Mouse (Mus musculus) neural tube, embryonic 15.5 days (tissue): ENCODE data around the gene Kcnk3. TPM values are rescaled to one million over a fixed set of nuclear protein-coding genes. Genes with fewer than 3 reads are reported as not detected.

ENCODE experiments used
- ATAC-seq: fragments of 200-750 bp; cut with Nextera tagmentation; 2 replicates; pipeline ENCODE4 v1.8.0; 2017; ENCODE audit warnings: mild to moderate bottlenecking, moderate TSS enrichment, moderate library complexity; ENCODE audit not compliant: low FRiP score
- H3K27ac ChIP-seq: fragments of 300-500 bp; sonication (generic); replicated peaks from 2 replicates; pipeline ENCODE4 v1.5.1; 2015; ENCODE audit warnings: mild to moderate bottlenecking, inconsistent platforms
- H3K27me3 ChIP-seq: fragments of 300-500 bp; sonication (generic); replicated peaks from 2 replicates; pipeline ENCODE4 v1.6.1; 2015; ENCODE audit warnings: inconsistent platforms
- H3K36me3 ChIP-seq: fragments of 300-500 bp; sonication (generic); 2 replicates; pipeline ENCODE4 v1.6.1; 2015; ENCODE audit warnings: inconsistent platforms
- H3K4me1 ChIP-seq: fragments of 300-500 bp; sonication (generic); 2 replicates; pipeline ENCODE4 v1.6.1; 2015; ENCODE audit warnings: inconsistent platforms
- H3K4me2 ChIP-seq: fragments of 300-500 bp; sonication (generic); 2 replicates; pipeline ENCODE4 v1.6.1; 2015; ENCODE audit warnings: inconsistent platforms, mild to moderate bottlenecking, moderate library complexity
- H3K4me3 ChIP-seq: fragments of 300-500 bp; sonication (generic); replicated peaks from 2 replicates; pipeline ENCODE4 v1.5.1; 2015; ENCODE audit warnings: mild to moderate bottlenecking, inconsistent platforms
- H3K9ac ChIP-seq: fragments of 300-500 bp; sonication (generic); replicated peaks from 2 replicates; pipeline ENCODE4 v1.6.1; 2015; ENCODE audit warnings: mild to moderate bottlenecking, inconsistent platforms
- H3K9me3 ChIP-seq: fragments of 300-500 bp; sonication (generic); replicated peaks from 2 replicates; pipeline ENCODE4 v1.6.1; 2016; ENCODE audit warnings: inconsistent platforms
- WGBS: fragments of 180-500 bp; shearing (Covaris S2); methylation state at CpG from one replicate; pipeline ENCODE4 v1.1.7; 2015; ENCODE audit warnings: mixed read lengths; 5-methylcytosine and 5-hydroxymethylcytosine counted together
- polyA plus RNA-seq: library from polyadenylated mRNA; unstranded; fragments of >200 nt; fragmentation: Nextera tagmentation; extraction: Ambion mirVana; gene quantifications from 2 replicates; pipeline ENCODE4 v1.2.1, GENCODE M21; 2015

The Kcnk3 gene
- polyA plus RNA-seq, 1 experiment from 2014 or later = 12.9 TPM

DNA sequence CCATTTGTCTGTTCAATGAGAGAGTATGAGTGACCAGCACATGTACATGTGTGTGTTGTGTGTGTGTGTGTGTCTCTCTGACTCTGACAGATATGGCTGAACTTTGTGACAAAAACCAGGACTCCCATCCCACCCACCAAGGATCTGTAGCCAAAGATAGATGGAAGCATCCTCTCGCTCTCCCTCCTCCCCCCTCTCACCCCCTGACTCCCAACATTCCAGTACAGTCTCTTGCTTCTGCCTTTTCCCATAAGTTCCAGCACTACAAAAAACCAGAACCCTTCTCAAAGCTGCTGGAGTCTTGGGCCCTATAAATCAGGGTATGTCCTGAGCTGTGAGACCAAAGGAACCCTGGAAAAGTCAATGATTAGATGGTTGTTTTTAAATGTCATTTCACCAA lies 19.5 kb upstream of the Kcnk3 start:
- WGBS = 86% methylated on average over 1 of the region's 1 CpGs
- H3K9me3 ChIP-seq = no peaks in the 10 kb centered on the region
- ATAC-seq = no peak
- H3K27ac ChIP-seq = no peak overlapping the region
- no peak overlapping the region for H3K4me2 ChIP-seq
- H3K9ac ChIP-seq = no peak overlapping the region
- H3K27me3 ChIP-seq = no peaks in the 10 kb centered on the region
- H3K36me3 ChIP-seq = no peaks in the 10 kb centered on the region
- H3K4me1 ChIP-seq = no peaks in the 10 kb centered on the region
- H3K4me3 ChIP-seq = no peak overlapping the region

DNA sequence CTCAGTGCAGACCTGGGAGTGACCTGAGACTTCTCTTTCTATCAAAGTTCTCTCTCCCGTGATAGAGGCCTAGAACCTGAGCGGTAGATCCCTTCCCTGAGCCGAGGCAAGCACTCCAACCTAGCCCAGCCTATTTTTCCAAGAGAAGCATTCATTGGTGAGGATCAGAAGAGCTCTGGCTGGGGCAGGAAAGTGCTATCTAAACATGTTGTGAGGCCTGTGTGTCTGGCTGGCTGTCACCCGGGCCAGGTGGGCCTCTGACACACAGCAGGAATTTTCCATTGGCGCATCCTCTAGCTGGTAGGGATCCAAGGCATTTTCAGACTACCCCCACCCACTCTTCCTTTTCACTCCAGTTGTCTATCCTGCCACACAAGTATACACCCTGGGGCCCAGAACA lies 16.1 kb upstream of the Kcnk3 start:
- H3K27ac ChIP-seq = no peak overlapping the region
- no peaks in the 10 kb centered on the region for H3K9me3 ChIP-seq
- 88% methylated on average over 5 of the region's 5 CpGs for WGBS
- no peak for ATAC-seq
- H3K4me3 ChIP-seq = no peak overlapping the region
- no peak overlapping the region for H3K9ac ChIP-seq
- no peaks in the 10 kb centered on the region for H3K36me3 ChIP-seq
- no peak overlapping the region for H3K4me2 ChIP-seq
- H3K4me1 ChIP-seq = no peaks in the 10 kb centered on the region
- no peaks in the 10 kb centered on the region for H3K27me3 ChIP-seq

DNA sequence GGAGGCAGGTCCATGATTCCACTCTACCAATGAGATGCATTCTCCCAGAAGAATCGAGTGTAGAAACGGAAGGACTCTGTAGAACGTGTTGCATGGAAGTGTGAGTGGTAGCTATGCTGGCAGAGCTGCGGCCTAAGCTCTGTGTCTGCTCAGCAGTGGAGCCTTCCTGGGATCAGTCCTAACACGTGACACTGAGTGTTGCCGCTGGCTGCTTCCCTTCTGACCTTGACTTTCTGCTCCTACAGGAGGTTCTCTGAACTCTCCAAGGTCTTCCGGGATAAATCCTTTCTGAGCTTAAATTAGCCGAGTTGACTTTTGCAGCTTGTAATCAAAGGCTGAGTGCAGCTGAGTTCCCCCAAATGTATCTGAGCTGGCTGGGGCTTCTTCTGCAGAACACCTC lies 13.6 kb upstream of the Kcnk3 start:
- H3K27me3 ChIP-seq = no peaks in the 10 kb centered on the region
- WGBS = 90% methylated on average over 8 of the region's 8 CpGs
- no peaks in the 10 kb centered on the region for H3K36me3 ChIP-seq
- H3K27ac ChIP-seq = no peak overlapping the region
- no peaks in the 10 kb centered on the region for H3K9me3 ChIP-seq
- H3K4me2 ChIP-seq = no peak overlapping the region
- no peak overlapping the region for H3K4me3 ChIP-seq
- H3K9ac ChIP-seq = no peak overlapping the region
- no peak for ATAC-seq
- H3K4me1 ChIP-seq = no peaks in the 10 kb centered on the region

DNA sequence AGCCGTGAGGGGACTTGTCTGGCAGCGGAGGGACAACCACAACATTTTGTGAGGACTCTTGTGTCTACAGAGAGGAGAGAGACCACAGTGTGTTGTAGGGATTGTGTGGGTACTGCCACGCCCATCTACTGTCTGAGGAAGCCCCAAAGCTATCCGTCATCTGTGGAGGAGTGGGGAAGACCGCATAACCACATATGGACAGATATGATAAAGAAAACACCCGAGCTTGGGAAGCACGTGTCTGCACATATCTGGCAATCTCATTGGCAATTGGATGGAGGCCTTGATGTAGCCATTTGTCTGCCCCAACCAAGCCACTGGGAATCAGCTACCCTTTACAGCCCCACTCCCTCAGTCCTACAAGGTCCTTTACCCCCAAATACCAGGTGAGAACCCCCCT lies 11.7 kb upstream of the Kcnk3 start:
- ATAC-seq = no peak
- Histone ChIP-seq H3K9ac (no peak overlapping the region), H3K27ac (no peak overlapping the region), H3K27me3 (no peaks in the 10 kb centered on the region), H3K4me1 (no peaks in the 10 kb centered on the region), H3K9me3 (no peaks in the 10 kb centered on the region), H3K4me3 (no peak overlapping the region), H3K4me2 (no peak overlapping the region), H3K36me3 (no peaks in the 10 kb centered on the region)
- 92% methylated on average over 7 of the region's 7 CpGs for WGBS

DNA sequence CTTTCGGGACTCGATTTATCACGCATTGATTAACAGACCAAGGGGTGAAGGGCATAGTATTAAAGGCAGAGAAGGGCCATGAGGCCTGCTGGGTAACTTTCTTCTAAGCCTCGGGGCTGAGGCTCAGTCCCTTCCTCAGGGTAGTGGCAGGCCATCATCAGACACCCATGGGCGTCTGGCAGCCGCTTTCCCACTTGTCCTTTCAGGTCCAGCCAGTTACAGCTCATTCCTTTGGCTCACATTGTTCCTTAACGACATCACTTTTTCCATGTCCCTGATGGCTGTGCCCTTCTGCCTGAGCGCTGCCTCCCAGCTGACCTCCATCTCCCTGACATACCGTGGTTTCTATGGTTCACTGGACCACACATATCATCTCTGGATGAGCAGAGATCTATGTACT lies 10.7 kb upstream of the Kcnk3 start:
- Histone ChIP-seq H3K27ac (no peak overlapping the region), H3K9me3 (no peaks in the 10 kb centered on the region), H3K4me2 (no peak overlapping the region), H3K4me1 (no peaks in the 10 kb centered on the region), H3K27me3 (no peaks in the 10 kb centered on the region), H3K36me3 (no peaks in the 10 kb centered on the region), H3K4me3 (no peak overlapping the region), H3K9ac (no peak overlapping the region)
- WGBS = 63% methylated on average over 9 of the region's 9 CpGs
- no peak for ATAC-seq

DNA sequence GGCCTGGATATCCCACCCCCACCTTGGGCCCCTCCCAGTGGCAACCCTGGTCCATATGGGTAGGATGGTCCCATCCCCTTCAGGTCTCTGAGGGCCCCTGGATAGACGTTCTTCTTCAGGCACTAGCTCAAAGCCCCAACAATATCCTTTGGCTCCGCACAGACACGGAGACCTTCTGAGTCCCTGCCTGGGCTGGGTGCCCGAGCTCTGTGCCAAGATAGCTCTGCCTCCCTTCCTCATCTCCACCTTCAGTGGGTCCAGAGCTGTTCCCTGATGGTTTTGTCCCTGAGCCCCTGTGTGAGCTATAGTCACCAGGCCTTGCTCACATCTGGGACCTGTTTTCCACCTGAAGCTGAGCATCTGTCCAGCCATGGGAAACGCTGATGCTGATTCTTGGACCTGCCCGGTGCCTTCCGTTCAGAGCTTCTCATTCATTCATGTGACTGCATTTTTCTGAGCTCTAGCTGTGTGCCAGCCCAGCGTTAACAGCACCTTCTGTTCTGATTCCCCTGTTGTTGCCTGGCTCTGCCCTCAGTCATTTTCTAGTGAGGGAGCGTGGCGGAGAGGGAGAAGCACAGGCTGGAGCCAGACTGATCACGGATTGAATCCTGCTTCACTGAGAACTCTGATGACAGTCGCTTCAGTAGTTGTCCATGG lies 10.2 kb upstream of the Kcnk3 start:
- Histone ChIP-seq H3K27me3 (no peaks in the 10 kb centered on the region), H3K4me2 (no peak overlapping the region), H3K36me3 (no peaks in the 10 kb centered on the region), H3K9me3 (no peaks in the 10 kb centered on the region), H3K4me3 (no peak overlapping the region), H3K4me1 (no peaks in the 10 kb centered on the region), H3K27ac (no peak overlapping the region), H3K9ac (no peak overlapping the region)
- 78% methylated on average over 12 of the region's 12 CpGs for WGBS
- no peak for ATAC-seq

DNA sequence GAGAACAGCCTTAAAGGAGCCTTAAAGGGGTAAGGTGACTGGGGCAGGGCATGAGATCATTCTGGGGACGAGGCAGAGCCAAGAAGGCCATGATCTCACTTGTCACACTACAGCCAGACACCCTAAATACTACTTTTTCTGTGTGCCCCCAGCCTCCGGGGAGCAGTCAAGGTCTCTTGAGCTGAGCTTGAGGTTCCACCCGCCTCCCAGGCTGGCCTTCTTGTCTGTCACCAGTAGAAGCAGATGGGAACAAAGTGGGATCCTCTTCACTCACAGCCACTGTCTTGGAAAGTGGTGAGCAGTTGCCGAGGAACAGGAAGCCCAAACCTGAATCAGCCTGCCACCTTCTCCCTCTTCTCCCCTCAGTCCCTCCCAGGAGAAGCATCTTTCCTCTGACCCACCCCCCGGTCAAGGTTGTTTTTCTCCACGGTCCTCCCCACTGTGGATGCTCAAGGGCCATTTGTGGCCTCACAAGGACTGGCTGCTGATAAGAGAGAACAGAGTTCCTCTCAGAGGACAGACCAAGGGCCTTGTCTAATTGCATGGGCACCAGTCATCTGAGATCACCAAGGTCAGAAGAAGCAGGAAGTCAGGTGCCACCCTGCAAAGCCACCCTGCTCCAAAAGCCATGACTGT lies 9.4 kb upstream of the Kcnk3 start:
- no peak for ATAC-seq
- no peak overlapping the region for H3K4me3 ChIP-seq
- no peaks in the 10 kb centered on the region for H3K4me1 ChIP-seq
- H3K27ac ChIP-seq = no peak overlapping the region
- 89% methylated on average over 6 of the region's 6 CpGs for WGBS
- H3K9me3 ChIP-seq = no peaks in the 10 kb centered on the region
- H3K36me3 ChIP-seq = no peaks in the 10 kb centered on the region
- no peak overlapping the region for H3K4me2 ChIP-seq
- no peak overlapping the region for H3K9ac ChIP-seq
- no peaks in the 10 kb centered on the region for H3K27me3 ChIP-seq

DNA sequence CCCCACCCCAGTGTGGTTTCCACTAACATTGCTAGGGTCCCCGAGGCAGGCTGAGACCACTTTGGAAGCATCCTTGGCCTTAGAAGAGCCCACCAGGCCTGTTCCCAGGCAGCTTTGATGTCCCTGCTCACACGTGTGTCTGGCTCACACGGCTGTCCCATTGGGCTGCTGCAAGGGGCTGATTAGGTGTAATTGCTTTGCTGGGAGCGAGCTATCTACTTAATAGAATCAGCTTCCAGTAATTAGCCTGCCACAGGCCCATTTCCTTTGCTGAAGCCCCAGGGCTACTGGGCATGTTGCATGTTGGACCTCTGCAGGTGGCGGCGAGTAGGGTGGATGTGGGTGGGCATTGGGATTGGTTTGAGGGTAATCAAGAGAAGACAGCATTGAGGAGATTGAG lies 7.2 kb upstream of the Kcnk3 start:
- no peak for ATAC-seq
- Histone ChIP-seq H3K4me2 (no peak overlapping the region), H3K36me3 (no peaks in the 10 kb centered on the region), H3K27ac (no peak overlapping the region), H3K27me3 (0 out of 2 replicates have a peak, but pooled peaks cover 4% of the 10 kb centered on the region), H3K4me1 (no peaks in the 10 kb centered on the region), H3K4me3 (no peak overlapping the region), H3K9me3 (no peaks in the 10 kb centered on the region), H3K9ac (no peak overlapping the region)
- 23% methylated on average over 6 of the region's 6 CpGs for WGBS

DNA sequence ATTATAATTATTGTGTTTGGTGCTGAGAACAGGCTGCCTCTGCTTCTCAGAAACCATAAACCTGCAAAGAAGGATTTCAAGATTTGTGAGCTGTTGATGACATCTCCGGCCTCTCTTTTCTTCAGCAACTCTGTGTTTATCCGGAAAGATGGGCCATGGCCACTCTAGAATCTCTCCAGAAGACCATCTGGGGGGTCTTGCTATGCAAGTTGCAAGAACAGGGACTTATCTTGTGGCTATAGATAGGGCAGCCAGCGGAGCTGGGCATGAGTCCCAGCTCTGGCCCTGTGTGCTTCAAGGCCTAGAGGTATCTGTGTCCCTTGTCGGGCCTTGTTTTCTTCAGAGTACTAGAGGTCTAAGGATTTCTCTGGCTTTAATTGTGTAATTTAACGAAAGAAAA lies 6.0 kb upstream of the Kcnk3 start:
- no peak for ATAC-seq
- H3K4me2 ChIP-seq = no peak overlapping the region
- WGBS = 90% methylated on average over 5 of the region's 5 CpGs
- H3K9me3 ChIP-seq = no peaks in the 10 kb centered on the region
- no peak overlapping the region for H3K27ac ChIP-seq
- H3K9ac ChIP-seq = no peak overlapping the region
- H3K36me3 ChIP-seq = no peaks in the 10 kb centered on the region
- peaks cover 2% of the 10 kb centered on the region; the same call in 1 of the 2 replicates for H3K4me1 ChIP-seq
- no peak overlapping the region for H3K4me3 ChIP-seq
- H3K27me3 ChIP-seq = 0 out of 2 replicates have a peak, but pooled peaks cover 8% of the 10 kb centered on the region

DNA sequence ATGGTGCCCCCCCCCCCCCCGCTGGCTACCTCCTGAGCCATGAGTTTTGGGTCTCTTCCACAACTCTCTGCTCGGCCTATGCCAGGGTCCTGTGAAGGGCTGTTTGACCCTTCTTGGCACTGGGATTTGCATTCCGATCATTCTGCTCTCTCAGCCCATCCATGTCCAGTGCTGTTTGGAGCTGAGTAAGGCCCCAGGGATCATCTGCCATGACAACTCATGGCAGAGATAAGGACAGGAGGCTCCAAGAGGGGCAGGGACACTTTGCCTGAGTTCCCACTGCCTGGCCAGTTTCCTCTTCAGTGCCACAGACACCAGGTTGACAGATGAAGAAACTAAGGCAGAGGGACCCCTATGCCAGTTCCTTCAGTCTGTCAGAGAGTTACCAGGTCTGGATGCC lies 1.4 kb upstream of the Kcnk3 start:
- ATAC-seq = no peak
- 76% methylated on average over 3 of the region's 3 CpGs for WGBS
- no peak overlapping the region for H3K27ac ChIP-seq
- H3K4me2 ChIP-seq = 0 out of 2 replicates have a peak overlapping the region, but pooled peaks have one; percentile 90
- H3K36me3 ChIP-seq = no peaks in the 10 kb centered on the region
- H3K4me3 ChIP-seq = no peak overlapping the region
- H3K27me3 ChIP-seq = peaks cover 27% of the 10 kb centered on the region; the same call in 1 of the 2 replicates
- no peak overlapping the region for H3K9ac ChIP-seq
- H3K9me3 ChIP-seq = no peaks in the 10 kb centered on the region
- peaks cover 41% of the 10 kb centered on the region for H3K4me1 ChIP-seq

DNA sequence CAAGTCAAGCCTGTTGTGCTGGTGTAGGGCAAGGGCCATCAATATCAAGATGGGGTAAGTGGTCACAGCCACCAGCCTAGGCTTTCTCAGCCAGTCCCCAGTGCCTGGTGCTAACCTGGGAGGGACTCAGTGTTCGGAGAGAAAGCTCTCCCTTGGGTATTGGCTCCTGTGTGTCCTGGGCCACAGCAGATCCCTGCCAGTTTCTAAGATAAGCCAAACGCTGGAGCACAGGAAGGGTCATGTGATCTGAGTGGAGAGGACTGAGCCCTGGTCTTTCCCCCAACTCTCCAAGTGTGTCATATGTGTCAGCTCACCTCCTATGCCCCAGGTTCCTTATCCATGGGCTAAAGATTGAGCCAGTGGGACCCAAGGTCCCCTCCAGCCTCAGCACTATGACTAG lies 869 bp upstream of the Kcnk3 start:
- no peak for ATAC-seq
- H3K9me3 ChIP-seq = no peaks in the 10 kb centered on the region
- H3K36me3 ChIP-seq = no peaks in the 10 kb centered on the region
- peak overlapping the region; percentile 87 for H3K27ac ChIP-seq
- 31% methylated on average over 2 of the region's 2 CpGs for WGBS
- peaks cover 44% of the 10 kb centered on the region for H3K4me1 ChIP-seq
- peaks cover 27% of the 10 kb centered on the region; the same call in 1 of the 2 replicates for H3K27me3 ChIP-seq
- peak overlapping the region; percentile 66 for H3K4me3 ChIP-seq
- no peak overlapping the region for H3K9ac ChIP-seq
- peak overlapping the region; percentile 90 for H3K4me2 ChIP-seq

DNA sequence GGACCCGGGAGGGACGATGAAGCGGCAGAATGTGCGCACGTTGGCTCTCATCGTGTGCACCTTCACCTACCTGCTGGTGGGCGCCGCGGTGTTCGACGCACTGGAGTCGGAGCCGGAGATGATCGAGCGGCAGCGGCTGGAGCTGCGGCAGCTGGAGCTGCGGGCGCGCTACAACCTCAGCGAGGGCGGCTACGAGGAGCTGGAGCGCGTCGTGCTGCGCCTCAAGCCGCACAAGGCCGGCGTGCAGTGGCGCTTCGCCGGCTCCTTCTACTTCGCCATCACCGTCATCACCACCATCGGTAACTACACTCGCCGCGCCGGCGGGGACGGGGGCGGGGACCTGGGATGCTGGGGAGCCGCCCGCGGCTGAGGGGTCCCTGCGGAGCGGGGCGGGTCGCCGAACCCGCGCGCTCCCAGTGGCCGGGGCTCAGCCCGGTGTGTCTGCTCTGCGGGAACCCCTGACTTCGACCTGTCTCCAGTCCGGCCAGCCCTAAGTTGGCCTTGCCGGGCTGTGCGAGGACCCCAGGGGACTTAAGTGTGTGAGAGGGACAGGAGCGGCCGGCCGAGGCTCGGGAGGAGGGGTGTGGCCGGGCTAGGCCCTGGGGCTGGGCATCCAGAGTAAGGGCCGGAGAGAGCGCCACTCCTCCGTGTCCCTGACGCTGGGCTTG lies 465 bp downstream of the Kcnk3 start:
- H3K4me3 ChIP-seq = peak overlapping the region; percentile 66

More for the DNA sequence above, 465 bp downstream of the Kcnk3 start:
- Histone ChIP-seq H3K27ac (peak overlapping the region; percentile 87), H3K4me2 (peak overlapping the region; percentile 90), H3K9ac (peak overlapping the region; percentile 76), H3K9me3 (no peaks in the 10 kb centered on the region), H3K36me3 (no peaks in the 10 kb centered on the region), H3K4me1 (peaks cover 57% of the 10 kb centered on the region), H3K27me3 (peaks cover 27% of the 10 kb centered on the region; the same call in 1 of the 2 replicates)
- WGBS = 1% methylated on average over 64 of the region's 70 CpGs
- peak; percentile 71 for ATAC-seq
